Mouse (Mus musculus) CD4-positive, CD25-positive, alpha-beta regulatory T cell, adult 2 months (primary cell): ENCODE data around the gene Id2.

Experiments
- DNase-seq: peaks from one replicate; pipeline ENCODE4 v3.0.0-alpha.2; 2012; ENCODE audit warnings: low read depth, low spot score

Id2 gene

GRCm38 (mm10) chr12:25108865-25109264 lies 11.9 kb upstream of the Id2 start:
- DNase-seq: no peak

GRCm38 (mm10) chr12:25104541-25104940 lies 7.6 kb upstream of the Id2 start:
- no peak for DNase-seq

- no peak for DNase-seq
These were observed 7.0 kb upstream of the Id2 start for GRCm38 (mm10) chr12:25103911-25104310.

- DNase-seq: no peak
These were observed 4.4 kb upstream of the Id2 start for GRCm38 (mm10) chr12:25101389-25101788.

GRCm38 (mm10) chr12:25100411-25101217 lies 3.7 kb upstream of the Id2 start:
- peak; percentile 33 for DNase-seq

GRCm38 (mm10) chr12:25099563-25100408 lies 2.8 kb upstream of the Id2 start:
- DNase-seq: peak; percentile 45

- no peak for DNase-seq
These were observed 2.3 kb upstream of the Id2 start for GRCm38 (mm10) chr12:25099313-25099562.

- DNase-seq: peak; percentile 89
These were observed 1.8 kb upstream of the Id2 start for GRCm38 (mm10) chr12:25098561-25099312.

- DNase-seq: peak; percentile 52
These were observed 1.2 kb upstream of the Id2 start for GRCm38 (mm10) chr12:25098161-25098550.

- peak; percentile 31 for DNase-seq
These were observed 545 bp upstream of the Id2 start for GRCm38 (mm10) chr12:25097210-25098160.

GRCm38 (mm10) chr12:25096640-25097051 lies 294 bp downstream of the Id2 start:
- no peak for DNase-seq

GRCm38 (mm10) chr12:25095974-25096639 lies 833 bp downstream of the Id2 start:
- peak; percentile 97 for DNase-seq

- no peak for DNase-seq
These were observed 1.4 kb downstream of the Id2 start for GRCm38 (mm10) chr12:25095538-25095937.

- peak; percentile 62 for DNase-seq
These were observed 2.1 kb downstream of the Id2 start for GRCm38 (mm10) chr12:25094621-25095521.

GRCm38 (mm10) chr12:25093241-25093774 lies 3.6 kb downstream of the Id2 start:
- DNase-seq: no peak

GRCm38 (mm10) chr12:25092751-25093211 lies 4.2 kb downstream of the Id2 start:
- no peak for DNase-seq

GRCm38 (mm10) chr12:25092027-25092704 lies 4.8 kb downstream of the Id2 start:
- peak; percentile 91 for DNase-seq

- no peak for DNase-seq
These were observed 7.5 kb downstream of the Id2 start for GRCm38 (mm10) chr12:25089433-25089832.
